Mouse (Mus musculus): ENCODE results near the gene Zbtb49.

Zbtb49 gene

DNA sequence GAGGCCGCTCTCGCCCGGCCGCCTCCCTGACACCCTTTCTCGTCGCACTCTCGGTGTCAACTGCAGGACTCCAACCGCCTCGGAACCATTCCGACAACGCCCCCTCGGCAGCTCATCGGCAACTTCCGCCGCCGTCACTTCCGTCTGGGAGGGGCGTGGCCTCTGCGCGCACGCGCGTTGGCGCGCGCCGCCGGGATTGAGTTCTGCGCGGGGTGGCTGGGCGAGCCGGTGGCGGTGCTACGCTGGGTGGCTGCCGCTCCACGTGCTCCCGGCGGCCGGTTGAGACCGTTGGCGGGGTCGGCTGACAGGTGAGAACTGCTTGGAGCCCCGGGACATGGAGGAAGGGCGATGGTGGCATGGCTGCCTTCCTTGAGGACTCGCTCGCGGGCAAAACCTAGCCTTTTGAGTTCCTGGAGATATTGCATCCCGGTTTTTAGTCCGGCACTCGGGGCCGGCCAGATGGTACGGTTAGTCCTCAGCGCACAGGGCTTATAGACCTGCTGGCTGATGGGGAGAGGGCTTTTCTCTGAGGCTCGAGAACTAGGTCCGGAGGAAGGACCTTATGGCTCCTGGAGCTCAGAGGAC is at the start of gene Zbtb49, which contains the start of gene Lyar:
Zbtb49 (minus strand) TSS at position 130 of the 585 bp plus-strand sequence.
Lyar (plus strand) TSS at position 143 of the 585 bp plus-strand sequence.
- DNase-seq (ENCODE audit: low read depth, low spot score) = peak; percentile 92

DNA sequence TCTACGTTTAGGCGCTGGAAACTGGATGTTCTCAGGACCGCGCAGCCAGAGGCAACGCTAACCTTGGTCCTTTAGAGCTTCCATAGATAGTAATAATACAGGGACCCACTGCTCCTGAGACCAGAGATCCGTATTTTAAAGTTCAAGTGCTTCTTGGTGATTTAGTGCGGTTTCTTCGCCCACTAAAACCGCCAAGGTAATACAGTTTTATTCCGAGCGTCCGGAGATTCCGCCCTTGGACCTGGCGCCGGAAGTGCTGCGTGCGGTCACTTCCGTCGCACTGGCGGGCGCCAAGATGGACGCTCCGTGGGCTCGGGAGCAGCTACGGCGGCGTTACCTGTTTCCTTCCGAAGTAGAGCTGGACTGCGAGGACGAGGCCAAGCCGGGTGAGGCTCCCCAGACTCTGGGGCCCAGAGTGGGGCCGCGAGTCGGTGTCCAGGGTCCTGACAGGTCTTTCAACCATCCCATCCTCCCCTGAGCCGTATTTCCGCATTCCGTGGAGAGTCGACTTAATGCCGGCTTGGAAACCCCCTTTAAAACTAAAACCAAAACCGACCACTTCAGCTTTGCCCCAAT is 39.9 kb upstream of the Zbtb49 start, which contains the start of gene Tmem128:
Tmem128 (plus strand) TSS at position 79 of the 576 bp plus-strand sequence.
- DNase-seq (ENCODE audit: low read depth, low spot score) = peak; percentile 79

DNA sequence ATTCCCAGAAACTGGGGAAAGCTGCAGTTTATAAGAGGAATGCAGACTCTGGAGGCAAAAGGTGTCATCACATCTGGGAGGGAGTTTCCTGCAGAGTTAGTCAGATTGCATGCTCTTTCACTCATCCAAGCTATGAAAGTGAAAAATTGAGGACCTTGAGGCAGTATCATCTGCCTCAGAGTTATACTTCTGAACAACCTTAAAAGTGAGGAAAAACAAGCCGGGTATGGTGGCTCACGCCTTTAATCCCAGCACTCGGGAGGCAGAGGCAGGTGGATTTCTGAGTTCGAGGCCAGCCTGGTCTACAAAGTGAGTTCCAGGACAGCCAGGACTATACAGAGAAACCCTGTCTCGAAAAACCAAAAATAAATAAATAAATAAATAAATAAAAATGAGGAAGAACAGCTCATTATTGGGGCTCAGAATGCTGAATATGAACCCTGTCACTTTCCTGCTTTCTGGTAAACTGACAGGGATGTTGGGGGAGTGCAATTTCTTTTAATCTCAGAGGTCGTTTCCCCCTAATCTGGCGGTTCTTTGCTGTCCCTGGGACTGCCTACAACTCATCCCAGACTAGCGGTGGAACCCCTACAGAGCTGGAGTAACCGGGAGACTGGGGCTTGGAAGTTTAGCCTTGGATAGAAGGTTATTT is 39.3 kb upstream of the Zbtb49 start:
- DNase-seq (ENCODE audit: low read depth, low spot score) = peak; percentile 60

DNA sequence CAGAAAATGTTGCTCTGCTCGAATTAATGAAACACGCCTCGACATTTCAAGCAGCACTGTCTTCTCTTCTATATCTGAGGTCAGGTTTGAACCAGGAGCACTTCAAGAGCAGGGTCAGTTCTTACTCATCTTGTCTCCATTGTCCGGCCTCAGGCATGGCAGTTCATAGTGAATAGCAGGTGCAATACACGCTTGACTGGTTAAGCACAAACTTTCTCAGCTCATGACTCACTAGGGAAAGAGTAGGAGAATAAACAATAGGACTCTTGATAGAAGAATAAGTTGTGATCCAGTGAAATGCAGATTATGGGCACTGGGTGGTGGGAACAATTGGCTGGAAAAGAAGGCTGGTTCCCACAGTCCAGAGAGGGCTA is 38.5 kb upstream of the Zbtb49 start:
- no peak for DNase-seq (ENCODE audit: low read depth, low spot score)

DNA sequence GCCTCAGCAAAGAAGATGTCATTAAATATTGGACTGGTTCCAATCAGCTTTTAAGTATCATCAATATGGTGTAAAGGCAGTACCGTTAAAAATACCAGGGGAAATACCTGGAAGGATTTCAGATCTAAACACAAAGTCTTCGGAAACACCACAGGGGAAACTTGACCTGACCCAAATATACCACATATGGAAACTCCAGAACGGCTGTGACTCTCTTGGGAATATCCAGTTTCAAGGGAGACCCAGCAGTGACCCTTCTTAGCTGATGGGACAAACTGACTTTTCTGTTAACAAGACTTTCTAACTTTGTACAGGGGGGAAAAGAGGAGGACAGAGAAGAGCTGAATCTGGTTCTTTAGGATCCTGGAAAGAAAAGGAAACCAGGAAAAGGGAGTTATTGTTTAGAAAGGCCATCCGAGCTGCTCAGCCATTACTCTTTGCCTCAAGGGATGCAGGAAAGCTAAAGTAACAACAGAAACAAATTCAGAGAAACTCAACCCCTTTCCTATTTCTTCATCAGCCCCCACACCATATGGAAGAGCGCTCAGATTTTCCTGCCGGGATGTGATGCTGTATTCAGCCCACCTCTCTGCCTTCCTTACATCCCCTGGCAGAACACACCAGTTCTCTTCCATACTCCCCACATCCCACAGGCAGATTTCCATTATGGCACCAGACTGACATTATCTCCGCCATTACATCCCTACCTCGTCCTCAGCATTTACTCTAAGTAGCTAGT is 37.9 kb upstream of the Zbtb49 start:
- DNase-seq (ENCODE audit: low read depth, low spot score) = no peak

DNA sequence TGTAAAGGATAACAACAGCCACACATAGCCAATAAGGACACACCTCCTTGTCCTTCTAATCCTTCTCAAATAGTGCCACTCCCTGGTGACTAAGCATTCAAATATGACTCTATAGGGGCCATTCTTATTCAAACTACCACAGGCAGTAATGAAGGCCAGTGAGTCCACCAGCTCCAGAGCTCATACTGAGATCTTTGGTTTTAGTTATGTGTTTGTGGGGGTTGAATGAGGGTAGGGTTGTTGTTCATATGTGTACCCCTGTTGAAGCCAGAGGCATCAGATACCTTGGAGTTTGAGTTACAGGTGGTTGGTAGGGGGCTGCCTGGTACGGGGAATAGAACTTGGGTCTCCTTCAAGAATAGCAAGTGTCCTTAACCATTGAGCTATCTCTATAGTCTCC is 36.3 kb upstream of the Zbtb49 start:
- no peak for DNase-seq (ENCODE audit: low read depth, low spot score)

DNA sequence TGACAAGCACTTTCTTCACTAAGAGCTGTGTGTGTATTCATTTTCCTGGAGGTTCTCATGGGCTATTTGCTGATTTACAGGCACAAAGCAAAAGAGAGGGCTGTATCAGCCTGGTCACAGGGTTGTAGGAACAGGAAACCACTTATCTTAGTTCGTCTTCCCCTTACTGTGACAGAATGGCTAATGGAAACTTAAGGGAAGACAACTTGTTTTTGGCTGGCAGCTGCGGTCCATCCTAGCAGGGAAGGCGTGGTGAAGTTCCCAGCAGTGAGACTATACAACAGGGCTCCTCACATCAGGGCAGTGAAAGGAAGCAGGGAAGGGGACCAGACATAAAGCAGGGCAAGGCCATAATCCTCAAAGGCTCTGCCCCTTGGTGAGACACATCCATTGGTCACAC is 35.4 kb upstream of the Zbtb49 start:
- DNase-seq (ENCODE audit: low read depth, low spot score) = no peak

DNA sequence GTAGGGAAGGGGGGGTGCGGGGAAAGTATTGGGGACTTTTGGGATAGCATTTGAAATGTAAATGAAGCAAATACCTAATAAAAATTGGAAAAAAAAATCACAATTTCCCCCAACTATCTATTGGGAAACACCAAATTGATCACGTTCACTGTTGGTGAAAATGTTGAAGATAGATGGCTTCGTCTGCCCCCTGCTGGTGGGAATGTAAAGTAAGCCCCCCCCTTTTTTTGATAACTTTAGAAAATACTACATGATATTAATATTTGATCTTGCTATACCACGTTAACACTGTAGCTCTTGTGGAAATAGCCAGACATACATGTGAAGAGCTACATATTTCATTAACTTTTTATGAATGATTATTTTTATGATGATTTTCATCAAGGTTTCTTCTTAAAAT is 34.9 kb upstream of the Zbtb49 start:
- DNase-seq (ENCODE audit: low read depth, low spot score) = peak; percentile 43

DNA sequence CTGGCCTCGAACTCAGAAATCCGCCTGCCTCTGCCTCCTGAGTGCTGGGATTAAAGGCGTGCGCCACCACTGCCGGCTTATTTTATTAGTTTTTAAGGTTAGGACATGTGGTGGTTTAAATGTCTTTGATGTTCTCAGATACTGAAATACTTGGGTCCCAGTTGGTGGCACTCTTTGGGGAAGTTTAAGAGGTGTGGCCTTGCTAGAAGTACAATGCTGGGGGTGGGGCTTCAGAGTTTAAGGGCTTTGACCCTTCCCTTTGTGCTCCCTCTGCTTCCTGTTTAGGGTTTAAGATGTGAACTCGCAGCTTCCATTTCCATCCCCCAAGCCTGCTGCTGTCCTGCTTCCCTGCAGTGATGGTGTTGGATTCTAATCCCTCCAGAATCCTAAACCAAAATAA is 21.7 kb upstream of the Zbtb49 start:
- DNase-seq (ENCODE audit: low read depth, low spot score) = no peak

DNA sequence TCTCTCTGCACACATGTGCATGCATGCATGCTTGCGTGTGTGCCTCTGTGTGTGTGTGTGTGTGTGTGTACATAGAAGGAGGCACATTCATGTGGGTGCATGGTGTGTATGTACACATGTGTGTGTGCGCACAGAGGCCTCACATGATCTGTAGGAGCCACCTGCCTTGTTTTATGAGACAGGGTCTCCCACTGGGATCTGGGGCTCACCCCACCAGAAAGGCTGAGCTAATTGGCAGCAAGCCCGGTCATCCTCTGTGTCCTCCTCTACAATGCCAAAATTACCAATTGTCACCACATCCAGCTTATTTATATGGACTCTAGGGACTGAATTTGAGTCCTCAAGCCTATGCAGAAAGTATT is 21.2 kb upstream of the Zbtb49 start:
- DNase-seq (ENCODE audit: low read depth, low spot score) = no peak

DNA sequence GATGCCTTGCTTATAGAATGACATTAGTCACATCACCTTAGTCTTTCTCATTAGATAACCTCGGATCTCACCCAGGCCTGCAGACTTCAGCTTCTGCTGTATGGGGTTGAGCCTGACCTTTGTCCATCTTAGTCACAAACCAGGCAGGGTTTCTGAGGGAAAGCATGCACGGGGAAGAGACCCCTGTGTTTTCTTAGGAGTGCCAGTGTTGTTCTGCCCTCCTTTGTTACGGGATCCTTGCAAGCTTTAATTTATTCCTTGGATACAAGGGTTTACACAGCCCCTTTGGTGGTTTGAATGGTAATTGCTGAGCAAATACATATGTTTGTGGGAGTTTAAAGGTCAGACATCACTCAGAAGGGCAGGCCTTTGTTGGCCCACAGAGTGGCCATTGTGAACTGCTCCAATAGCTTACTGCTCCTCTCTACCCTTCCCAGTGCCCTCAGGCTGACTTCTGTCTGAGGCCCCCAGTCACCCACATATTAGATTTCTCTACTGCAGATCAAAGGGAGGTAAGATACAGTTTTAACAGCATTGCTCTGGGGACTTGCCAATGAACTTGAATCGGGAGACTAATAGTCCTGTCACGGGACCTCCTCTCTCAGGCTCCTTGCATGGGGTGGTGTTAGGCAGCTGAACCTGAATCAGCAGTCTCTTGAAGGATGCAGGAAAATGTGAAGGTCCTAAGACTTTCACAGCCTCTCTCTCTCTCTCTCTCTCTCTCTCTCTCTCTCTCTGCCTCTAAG is 20.6 kb upstream of the Zbtb49 start:
- no peak for DNase-seq (ENCODE audit: low read depth, low spot score)

DNA sequence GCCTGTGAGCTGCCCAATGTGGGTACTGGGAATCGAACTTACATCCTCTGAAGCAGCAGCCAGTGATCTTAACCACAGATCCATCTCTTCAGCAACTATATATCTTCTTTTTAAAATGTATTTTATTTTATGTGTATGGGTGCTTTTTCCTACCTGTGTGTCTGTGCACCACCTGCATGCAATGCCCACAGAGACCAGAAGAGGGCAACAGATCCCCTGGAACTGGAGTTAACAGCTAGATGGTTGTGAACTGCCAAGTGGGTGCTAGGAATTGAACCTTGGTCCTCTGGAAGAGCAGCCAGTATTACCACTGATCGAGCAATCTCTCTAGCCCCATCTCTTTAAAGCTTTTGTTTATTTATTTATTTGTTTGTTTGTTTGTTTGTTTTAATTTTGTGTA is 16.4 kb upstream of the Zbtb49 start:
- DNase-seq (ENCODE audit: low read depth, low spot score) = peak; percentile 32

DNA sequence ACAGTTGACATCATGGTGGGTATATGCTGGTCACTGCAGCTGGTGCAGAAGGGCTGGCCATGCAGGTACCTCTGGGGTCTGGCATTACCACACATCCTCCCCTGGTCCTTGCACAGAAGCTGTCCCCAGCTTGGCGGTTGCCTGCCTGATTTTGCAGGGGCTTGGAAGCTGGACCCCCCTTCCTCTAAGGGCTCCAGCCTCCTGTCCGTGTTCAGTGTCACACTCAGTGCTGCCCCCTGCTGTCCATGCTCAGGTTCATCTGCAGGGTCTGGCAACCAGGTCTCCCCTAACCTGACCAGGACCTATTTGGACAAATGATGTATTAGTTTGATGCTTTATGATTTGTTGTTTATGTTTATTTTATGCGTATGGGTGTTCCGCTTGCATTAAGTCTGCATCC is 15.2 kb upstream of the Zbtb49 start:
- DNase-seq (ENCODE audit: low read depth, low spot score) = peak; percentile 73

DNA sequence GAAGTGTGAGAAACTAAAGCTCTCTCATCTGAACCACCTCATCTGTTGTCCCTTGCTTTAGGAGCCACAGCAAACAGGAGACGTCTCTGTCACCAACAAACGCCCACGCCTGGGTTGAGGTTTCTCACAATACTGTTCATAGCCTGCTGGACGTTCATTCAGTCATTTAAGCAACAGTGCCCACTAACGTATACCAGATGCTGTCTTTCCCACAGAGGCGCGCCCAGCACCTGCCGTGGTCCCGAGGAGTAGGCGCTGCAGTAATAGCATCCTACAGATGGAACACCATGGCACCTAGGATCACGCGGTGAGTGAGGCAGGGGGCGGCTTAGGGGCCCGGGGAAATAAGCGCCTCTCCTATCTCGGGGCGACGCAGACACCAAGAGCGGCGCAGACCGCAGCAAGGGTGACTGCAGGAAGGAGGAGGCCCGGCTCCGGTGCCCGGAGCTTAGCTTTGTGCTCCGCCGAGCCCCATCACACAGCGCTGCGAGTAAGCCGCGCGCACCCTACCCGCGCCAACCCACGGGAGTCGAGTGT is 418 bp downstream of the Zbtb49 start:
- peak; percentile 75 for DNase-seq (ENCODE audit: low read depth, low spot score)

DNA sequence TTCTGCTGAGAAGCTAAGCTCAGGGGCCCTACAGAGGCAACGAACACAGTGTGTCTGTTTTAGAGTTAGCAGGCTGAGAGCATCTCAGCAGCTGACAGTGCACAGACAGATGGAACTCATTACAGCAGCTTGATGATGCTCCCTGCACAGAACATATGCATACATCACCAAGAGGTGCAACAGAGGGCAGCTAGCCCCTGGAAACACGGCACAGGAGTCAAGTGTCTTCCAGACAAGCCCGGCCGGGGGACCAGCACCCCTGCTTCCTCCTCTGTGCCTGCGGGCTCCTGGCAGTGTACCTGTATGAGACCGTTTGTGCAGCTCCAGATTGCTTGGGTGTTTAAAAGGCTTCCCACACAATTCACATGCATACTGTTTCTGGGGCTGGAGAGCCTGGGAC is 7.2 kb downstream of the Zbtb49 start:
- no peak for DNase-seq (ENCODE audit: low read depth, low spot score)

DNA sequence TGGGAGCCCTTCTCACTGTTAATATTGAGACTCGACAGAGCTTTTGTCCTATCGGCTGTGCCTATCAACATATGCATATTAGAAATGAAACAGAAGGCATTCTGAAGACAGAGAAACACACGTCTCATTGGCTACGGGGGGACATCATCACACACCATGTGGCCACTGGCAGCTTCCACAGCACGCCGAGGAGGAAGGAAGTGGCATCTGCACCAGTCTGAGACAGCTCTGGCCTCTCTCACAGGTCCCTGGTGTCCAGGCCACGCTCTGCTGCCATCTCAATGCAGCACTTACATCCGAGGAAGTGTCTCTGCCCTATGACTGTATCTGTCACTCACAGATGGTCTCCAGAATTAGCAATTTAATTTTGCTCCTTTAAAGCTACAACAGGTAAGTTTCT is 8.6 kb downstream of the Zbtb49 start:
- no peak for DNase-seq (ENCODE audit: low read depth, low spot score)

DNA sequence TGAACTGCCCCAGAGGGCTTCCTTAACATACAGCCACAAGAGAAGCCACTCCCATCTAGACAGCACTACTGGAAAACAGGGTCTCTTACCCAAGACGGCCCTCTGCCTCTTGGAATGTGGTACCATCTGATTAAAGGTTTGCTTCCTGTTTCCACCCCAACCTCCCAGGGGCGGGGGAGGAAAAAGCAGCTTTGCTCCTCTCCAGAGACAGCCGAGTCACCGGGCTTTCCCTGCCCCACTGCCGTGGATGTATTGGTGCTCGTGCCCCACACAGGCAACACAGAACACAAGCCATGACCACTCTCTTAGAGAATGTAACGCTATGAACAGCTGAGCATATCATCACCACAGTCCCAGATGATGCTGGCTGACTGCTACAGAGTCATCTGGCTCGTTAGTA is 11.3 kb downstream of the Zbtb49 start:
- peak; percentile 92 for DNase-seq (ENCODE audit: low read depth, low spot score)

DNA sequence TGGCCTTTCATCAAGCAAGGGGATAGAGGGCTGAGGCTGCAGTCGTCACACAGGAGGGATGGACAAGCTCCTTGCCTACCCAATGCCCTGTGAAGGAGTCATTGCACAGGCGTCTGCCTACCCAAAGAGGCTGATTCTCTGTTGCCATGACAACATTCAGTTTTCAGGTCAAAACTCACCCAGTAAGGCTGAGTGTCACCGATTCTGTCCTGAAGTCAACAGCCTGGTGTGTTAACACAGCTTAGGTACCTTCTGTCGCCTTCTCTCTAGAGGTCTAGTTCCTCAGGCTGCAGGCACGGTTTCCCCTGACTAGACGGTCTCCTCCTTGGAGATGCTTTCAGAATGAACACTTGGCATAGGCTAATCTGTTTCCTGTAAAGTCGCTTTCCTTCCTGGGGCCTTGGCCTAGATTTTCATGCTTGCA is 14.9 kb downstream of the Zbtb49 start:
- DNase-seq (ENCODE audit: low read depth, low spot score) = no peak

DNA sequence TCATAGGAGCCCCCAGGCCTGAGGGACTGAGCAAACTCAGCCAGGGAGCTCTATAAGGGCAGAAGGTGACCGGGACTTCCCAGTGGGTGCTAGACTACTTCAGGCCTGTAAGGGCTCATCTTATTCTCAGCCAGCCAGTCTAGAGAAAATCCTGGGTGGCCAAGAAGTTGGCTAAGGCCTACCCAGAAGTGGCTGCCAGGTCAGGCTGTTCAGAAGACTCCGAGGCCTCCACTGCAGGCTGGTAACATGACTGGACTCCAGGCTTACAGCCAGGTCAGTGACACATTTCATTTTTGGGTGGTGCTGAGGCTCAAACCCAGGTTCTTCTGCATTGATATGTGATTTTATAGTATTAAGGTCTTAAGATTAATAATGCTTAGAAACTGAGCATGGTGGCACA is 20.6 kb downstream of the Zbtb49 start:
- DNase-seq (ENCODE audit: low read depth, low spot score) = peak; percentile 61

DNA sequence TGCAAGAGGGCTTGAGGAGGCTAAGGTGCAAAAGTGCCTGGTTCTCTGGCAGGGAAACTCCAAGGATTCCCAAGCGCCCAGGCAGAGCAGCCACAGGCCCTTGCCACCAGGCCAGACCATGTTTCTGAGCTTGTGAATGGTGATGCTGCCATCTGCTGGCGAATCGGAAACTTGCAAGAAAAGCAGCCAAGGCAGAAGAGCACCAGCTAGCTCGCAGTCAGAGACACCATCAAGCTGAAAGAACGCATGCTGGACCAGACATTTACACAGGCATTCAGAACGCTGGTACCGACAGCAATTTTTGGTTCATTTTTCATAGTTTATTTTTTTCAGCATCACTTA is 22.8 kb downstream of the Zbtb49 start:
- DNase-seq (ENCODE audit: low read depth, low spot score) = peak; percentile 98

DNA sequence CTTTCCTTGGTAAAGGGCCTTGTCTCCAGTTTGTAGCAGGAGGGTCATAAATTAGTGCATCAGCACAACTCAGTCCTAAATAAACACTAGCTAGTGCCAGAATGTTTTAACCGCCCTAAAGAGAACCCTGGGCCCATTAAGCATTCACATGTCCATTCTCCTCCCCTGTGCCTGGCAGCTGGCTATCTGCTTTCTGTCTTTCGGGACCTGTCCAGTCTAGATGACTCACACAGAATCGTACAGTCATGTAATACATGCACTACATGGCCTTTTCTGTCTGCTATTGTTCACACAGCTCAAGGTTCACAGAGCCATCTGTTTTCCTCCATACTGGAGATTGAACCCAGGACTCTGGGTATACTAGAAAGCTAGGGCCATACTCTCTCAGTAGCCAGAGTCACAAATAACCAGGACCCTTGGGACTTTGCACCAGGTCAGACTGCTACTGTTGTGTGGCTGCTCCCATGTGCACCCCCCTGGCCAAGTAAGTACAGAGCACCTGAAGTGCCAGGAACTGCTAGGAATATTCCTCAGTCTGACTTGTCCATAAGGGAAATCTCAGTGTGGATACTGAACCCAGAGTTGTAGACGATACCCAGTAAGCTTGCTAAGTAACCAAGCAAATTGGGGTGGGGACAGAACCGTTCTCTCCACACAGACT is 23.3 kb downstream of the Zbtb49 start:
- DNase-seq (ENCODE audit: low read depth, low spot score) = peak; percentile 80
